Mouse (Mus musculus) ZHBTc4 (cell line): Measurements from ENCODE around the gene Hint2.

Source experiments
- DNase-seq: peaks from one replicate; pipeline ENCODE4 v3.0.0-alpha.2; 2011; ENCODE audit warnings: low read depth, low spot score

Hint2 gene

DNA sequence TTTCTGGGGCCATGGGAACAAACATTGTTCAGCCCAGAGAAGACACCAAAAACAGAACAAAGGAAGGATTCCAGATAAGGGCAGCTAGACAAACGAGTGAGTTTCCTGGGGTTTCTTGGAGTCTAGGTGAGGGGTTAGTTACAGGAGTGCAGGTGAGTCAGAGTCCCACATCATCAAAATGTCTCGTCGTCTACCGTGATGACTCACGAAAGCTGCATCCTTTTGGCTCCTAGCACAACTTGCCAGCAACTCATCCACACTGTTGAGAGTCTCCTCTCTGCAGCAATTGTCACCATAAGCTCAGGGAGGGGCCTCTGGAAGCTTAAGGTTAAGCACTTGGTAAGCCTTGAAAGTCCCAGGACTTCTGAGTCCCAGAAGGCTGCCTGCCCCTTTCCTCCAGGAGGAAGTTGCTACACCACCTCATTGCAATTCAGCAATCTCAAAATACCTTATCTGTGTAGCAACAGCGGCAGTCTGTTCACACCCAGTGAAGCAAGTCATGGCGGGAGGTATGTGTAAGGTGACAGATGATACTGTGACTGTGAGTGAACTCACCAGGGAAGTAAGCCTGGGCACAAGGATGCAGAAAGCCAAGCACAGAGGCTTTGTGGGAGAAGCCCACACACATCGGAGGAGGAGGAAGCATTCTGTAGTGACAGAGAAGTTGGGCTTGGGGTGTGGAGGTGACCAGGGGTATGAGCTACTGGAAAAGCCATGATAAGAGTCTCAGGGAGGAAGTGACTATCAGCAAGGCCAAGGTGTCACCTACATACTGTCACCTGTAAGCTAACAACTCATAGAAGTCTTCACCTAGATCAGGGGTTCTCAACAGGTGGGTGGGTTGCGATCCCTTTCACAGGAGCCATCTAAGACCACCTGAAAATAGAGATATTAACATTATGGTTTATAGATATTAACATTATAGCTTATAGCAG, 51.2 kb downstream of the Hint2 start:
- no peak for DNase-seq
